Mouse (Mus musculus) ES-E14 (cell line): Measurements from ENCODE around the gene Olfr288.

Experiments used
- CHD2 ChIP-seq: IDR thresholded peaks from 2 replicates; pipeline ENCODE4 v1.6.1; 2014; ENCODE audit warnings: mild to moderate bottlenecking, low read depth, low read length, inconsistent platforms
- MAFK ChIP-seq: IDR thresholded peaks from 2 replicates; pipeline ENCODE4 v1.6.1; 2014; ENCODE audit warnings: mild to moderate bottlenecking, low read depth, low read length, inconsistent platforms; ENCODE audit not compliant: insufficient read depth

- TF ChIP-seq CHD2 (no peak), MAFK (no peak)
Measured at GRCm38 (mm10) chr15:98180567-98181131, 14.7 kb downstream of the Olfr288 start.
